Mouse (Mus musculus): ENCODE measurements around the gene Sgpl1.

DNA sequence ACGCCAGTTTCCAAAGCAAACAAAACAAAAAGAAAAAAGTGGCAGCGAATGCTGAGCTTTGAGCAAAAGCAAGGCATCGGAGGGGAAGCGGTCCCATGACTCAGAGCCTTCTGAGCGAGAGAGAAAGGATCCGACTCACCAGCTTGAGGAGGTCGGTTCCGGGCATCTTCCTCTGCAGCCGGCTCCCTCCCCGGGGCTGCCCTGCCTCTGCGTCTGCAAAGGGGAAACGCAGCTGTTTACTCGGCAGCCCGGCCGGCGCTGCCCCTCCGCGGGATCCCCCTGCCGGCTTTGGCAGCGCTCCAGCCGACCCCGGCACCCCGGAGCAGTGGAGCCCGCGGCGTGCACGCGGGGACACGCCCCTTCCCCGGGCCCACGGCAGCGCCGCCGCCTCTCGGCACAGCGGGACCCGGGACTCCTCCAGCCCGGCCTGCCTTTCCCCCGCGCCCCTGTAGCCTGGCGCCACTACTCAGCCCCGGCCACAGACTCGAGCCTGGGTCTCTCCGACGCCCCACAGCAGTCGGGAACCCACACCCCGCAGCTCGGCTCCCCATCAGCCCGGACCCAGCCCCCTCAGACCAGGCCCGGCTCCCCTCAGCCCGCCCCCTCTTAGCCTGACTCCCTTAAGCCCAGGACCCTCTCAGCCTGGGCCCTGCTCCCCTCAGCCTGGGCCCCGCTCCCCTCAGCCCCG lies 1.2 kb downstream of the Sgpl1 start:
- TF ChIP-seq CTCF (IDR thresholded peaks at IDR 0.05; ENCODE audit: control insufficient read depth, insufficient read depth, insufficient read length): no peak
- no peak for TF ChIP-seq USF1 (IDR thresholded peaks at IDR 0.05; ENCODE audit: low read depth)
- no peak for TF ChIP-seq MYOD1 (IDR thresholded peaks at IDR 0.05; ENCODE audit: control insufficient read depth, insufficient read length, low read depth)
- no peak for TF ChIP-seq CEBPB (IDR thresholded peaks at IDR 0.05; ENCODE audit: low read depth)
- no peak for TF ChIP-seq MYOG (IDR thresholded peaks at IDR 0.05; ENCODE audit: control insufficient read depth, extremely low read depth, insufficient read length)

Measured in C2C12 (cell line).